Mouse (Mus musculus) c-Kit-positive CD71-negative TER-119-negative erythroid progenitor cells, embryonic 14.5 days (primary cell): Measurements from ENCODE around the gene Ints3.
A peak's percentile ranks its signal among the peaks of the same experiment; 100 is the strongest.

Source experiments
- DNase-seq: peaks from one replicate; pipeline ENCODE4 v3.0.0-alpha.2; 2013; ENCODE audit warnings: low read depth

The Ints3 gene

GRCm38 (mm10) chr3:90445417-90446200, 12.2 kb upstream of the Ints3 start:
- DNase-seq: no peak

- DNase-seq: no peak
Measured at GRCm38 (mm10) chr3:90443977-90444376, 10.6 kb upstream of the Ints3 start.

- DNase-seq: no peak
Measured at GRCm38 (mm10) chr3:90440756-90441155, 7.3 kb upstream of the Ints3 start.

- no peak for DNase-seq
Measured at GRCm38 (mm10) chr3:90437131-90437530, 3.7 kb upstream of the Ints3 start.

- no peak for DNase-seq
Measured at GRCm38 (mm10) chr3:90434073-90434730, 780 bp upstream of the Ints3 start.

- no peak for DNase-seq
Measured at GRCm38 (mm10) chr3:90432811-90433219, 607 bp downstream of the Ints3 start.

- no peak for DNase-seq
Measured at GRCm38 (mm10) chr3:90432348-90432747, 1.1 kb downstream of the Ints3 start.

- DNase-seq: no peak
Measured at GRCm38 (mm10) chr3:90429576-90429975, 3.8 kb downstream of the Ints3 start.

- no peak for DNase-seq
Measured at GRCm38 (mm10) chr3:90428186-90428585, 5.2 kb downstream of the Ints3 start.

- DNase-seq: no peak
Measured at GRCm38 (mm10) chr3:90427574-90427973, 5.8 kb downstream of the Ints3 start.

- no peak for DNase-seq
Measured at GRCm38 (mm10) chr3:90425499-90425898, 7.9 kb downstream of the Ints3 start.

GRCm38 (mm10) chr3:90423549-90423948, 9.9 kb downstream of the Ints3 start:
- DNase-seq: no peak

- no peak for DNase-seq
Measured at GRCm38 (mm10) chr3:90420696-90421095, 12.7 kb downstream of the Ints3 start.

GRCm38 (mm10) chr3:90413011-90413396, 20.4 kb downstream of the Ints3 start:
- DNase-seq: no peak

GRCm38 (mm10) chr3:90412312-90413010, 21.0 kb downstream of the Ints3 start:
- peak; percentile 40 for DNase-seq

- DNase-seq: no peak
Measured at GRCm38 (mm10) chr3:90408721-90409120, 24.7 kb downstream of the Ints3 start.

- no peak for DNase-seq
Measured at GRCm38 (mm10) chr3:90406414-90406813, 27.0 kb downstream of the Ints3 start.

- no peak for DNase-seq
Measured at GRCm38 (mm10) chr3:90404609-90405008, 28.8 kb downstream of the Ints3 start.

- no peak for DNase-seq
Measured at GRCm38 (mm10) chr3:90404121-90404520, 29.3 kb downstream of the Ints3 start.

GRCm38 (mm10) chr3:90400993-90401392, 32.4 kb downstream of the Ints3 start:
- no peak for DNase-seq

GRCm38 (mm10) chr3:90395629-90396028, 37.8 kb downstream of the Ints3 start:
- DNase-seq: no peak

- no peak for DNase-seq
Measured at GRCm38 (mm10) chr3:90392661-90393060, 40.8 kb downstream of the Ints3 start.

GRCm38 (mm10) chr3:90391941-90392340, 41.5 kb downstream of the Ints3 start:
- no peak for DNase-seq
